Mouse (Mus musculus): ENCODE measurements around the gene Itfg1. TPM values are rescaled to one million over a fixed set of nuclear protein-coding genes. Genes with fewer than 3 reads are reported as not detected.

Itfg1 gene
- polyA plus RNA-seq (2012; rRNA removed; ENCODE audit: low replicate concordance) = 24.8 and 32.2 TPM in 2 replicates

DNA sequence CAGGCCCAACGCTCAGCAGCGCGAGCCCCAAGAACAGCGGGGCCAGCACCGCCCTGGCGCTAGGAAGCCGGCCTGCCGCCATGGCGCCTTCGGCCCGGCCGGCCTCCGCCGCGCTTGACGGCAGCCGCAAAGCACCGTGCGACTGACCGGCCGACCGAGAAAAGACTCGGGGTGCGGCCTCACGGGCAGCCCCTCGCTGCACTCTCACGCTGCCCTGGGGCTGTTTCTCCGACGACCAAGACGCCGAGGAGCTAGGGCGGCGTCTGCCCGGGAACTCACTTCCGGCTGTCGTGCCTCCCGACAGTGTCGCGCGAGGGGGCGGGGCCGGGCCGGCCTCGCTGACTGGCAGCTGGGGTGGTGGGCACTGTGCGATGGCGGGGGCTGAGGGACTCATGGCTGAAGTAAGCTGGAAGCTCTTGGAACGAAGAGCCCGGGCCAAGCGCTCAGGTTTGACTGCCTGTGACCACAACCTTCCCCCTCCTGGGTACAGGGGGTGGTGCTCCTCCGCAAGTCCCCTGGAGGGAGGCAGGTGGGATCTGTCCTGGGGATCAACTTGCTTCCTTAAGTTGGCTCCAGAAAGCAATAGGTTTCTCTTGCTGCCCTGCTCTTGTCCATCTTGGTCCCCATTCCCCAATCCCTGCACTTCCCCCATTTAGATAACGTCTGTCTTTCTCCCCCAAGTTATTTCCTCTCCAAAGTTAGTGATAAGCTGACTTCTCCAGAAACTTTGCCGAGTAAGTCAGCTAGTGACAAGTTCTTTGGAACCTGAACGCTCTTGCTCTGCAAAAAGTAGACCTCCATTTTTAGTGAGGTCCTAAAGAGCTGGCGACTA lies at the start of gene Itfg1, which contains the start of gene Phkb:
TSS of gene Itfg1 (minus strand) at position 265 of the 832 bp plus-strand sequence.
TSS of gene Phkb (plus strand) at position 303 of the 832 bp plus-strand sequence.

DNA sequence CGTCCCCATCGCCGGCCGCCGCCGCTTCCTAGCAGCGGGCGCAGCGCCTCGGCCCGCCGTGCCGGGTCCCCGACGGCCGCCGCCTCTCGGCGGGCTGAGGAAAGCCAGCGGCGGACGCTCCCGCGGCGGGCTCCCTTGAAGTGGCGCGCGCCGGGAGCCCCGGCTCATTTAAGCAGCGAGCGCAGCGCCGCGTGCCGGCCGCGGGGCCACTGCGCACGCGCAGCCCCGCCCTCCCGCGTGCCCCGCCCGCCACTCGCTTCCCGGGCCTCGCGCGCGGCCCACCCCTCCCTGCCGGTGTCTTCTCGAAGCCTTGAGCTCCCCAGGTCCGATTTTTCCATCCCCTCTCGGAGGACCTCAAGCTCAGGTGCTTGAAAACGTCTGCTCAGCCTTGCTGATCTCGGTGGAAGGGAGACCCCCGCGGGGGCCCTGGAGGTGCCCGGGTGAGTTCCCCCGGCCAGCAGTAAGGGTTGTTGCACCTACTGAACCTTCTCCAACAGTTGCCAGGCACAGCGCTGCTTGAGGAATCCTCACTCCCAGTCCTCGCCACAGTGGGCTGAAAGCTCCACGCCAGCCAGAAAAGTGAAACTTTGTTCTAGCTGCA lies 139.9 kb downstream of the Itfg1 start, which contains the start of gene Neto2:
TSS of gene Neto2 (minus strand) at position 174 of the 601 bp plus-strand sequence.

Other genes with a start within 250 kb of the Itfg1 start
- 0.24 and 2.8 TPM in 2 replicates for gene Neto2, start 140.0 kb downstream of the Itfg1 start, polyA plus RNA-seq (2012; rRNA removed; ENCODE audit: low replicate concordance)
- 14.7 and 15.4 TPM in 2 replicates for gene Phkb, start within 50 bp of the Itfg1 start, polyA plus RNA-seq (2012; rRNA removed; ENCODE audit: low replicate concordance)

Measured in subcutaneous adipose tissue, adult 2 months (tissue).